Mouse (Mus musculus) testis, adult 2 months (tissue): ENCODE data around the gene Pcyt1a. TPM values are rescaled to one million over a fixed set of nuclear protein-coding genes. Genes with fewer than 3 reads are reported as not detected.
"Not testable (repeated sequence)": the region's sequence is repeated elsewhere in the genome, so short reads cannot be mapped to it uniquely, and the experiment has no call there.

Experiments
- H3K27ac ChIP-seq: fragments of 200-500 bp; 2 replicates; pipeline ENCODE4 v1.5.1; 2012; ENCODE audit warnings: low read depth, low read length; ENCODE audit not compliant: control insufficient read depth, insufficient read depth
- H3K27me3 ChIP-seq: fragments of 200-500 bp; 2 replicates; pipeline ENCODE4 v1.6.1; 2012; ENCODE audit warnings: mild to moderate bottlenecking, low read length, moderate library complexity; ENCODE audit not compliant: control insufficient read depth, insufficient read depth
- H3K36me3 ChIP-seq: fragments of 200-500 bp; 2 replicates; pipeline ENCODE4 v1.6.1; 2012; ENCODE audit warnings: mild to moderate bottlenecking, low read length; ENCODE audit not compliant: control insufficient read depth, insufficient read depth
- H3K4me1 ChIP-seq: fragments of 200-500 bp; 2 replicates; pipeline ENCODE4 v1.6.1; 2012; ENCODE audit warnings: low read length; ENCODE audit not compliant: control insufficient read depth, insufficient read depth
- H3K4me3 ChIP-seq: fragments of 200-500 bp; 2 replicates; pipeline ENCODE4 v1.5.1; 2012; ENCODE audit warnings: low read depth, mild to moderate bottlenecking, low read length, moderate library complexity, mixed read lengths; ENCODE audit not compliant: control insufficient read depth
- CTCF ChIP-seq: fragments of 200-500 bp; IDR thresholded peaks from 2 replicates; pipeline ENCODE4 v1.5.1; 2012; ENCODE audit warnings: low read depth, mild to moderate bottlenecking, inconsistent platforms, low read length, moderate library complexity; ENCODE audit not compliant: control insufficient read depth, insufficient read depth, insufficient replicate concordance
- POLR2A ChIP-seq: fragments of 200-500 bp; IDR thresholded peaks from 2 replicates; pipeline ENCODE4 v1.6.1; 2012; ENCODE audit warnings: low read depth, mild to moderate bottlenecking, inconsistent platforms, low read length, moderate library complexity; ENCODE audit not compliant: control insufficient read depth
- polyA plus RNA-seq: library from polyadenylated mRNA; depleted of rRNA; stranded (reverse); fragments of >200 nt; gene quantifications from 2 replicates; pipeline ENCODE4 v1.2.3, GENCODE M21; 2012

Pcyt1a gene
- polyA plus RNA-seq, 1 experiment: 83.0 TPM

GRCm38 (mm10) chr16:32433138-32433537 lies 2.4 kb downstream of the Pcyt1a start:
- H3K27me3 ChIP-seq: no peaks in the 10 kb centered on the region
- peak overlapping the region; percentile 53; the same call in 1 of the 2 replicates for H3K4me3 ChIP-seq
- no peaks in the 10 kb centered on the region for H3K36me3 ChIP-seq
- no peak overlapping the region for H3K27ac ChIP-seq
- no peaks in the 10 kb centered on the region for H3K4me1 ChIP-seq
- TF ChIP-seq POLR2A: no peak
- no peak for TF ChIP-seq CTCF

GRCm38 (mm10) chr16:32434066-32434465 lies 3.3 kb downstream of the Pcyt1a start:
- no peak overlapping the region for H3K4me3 ChIP-seq
- H3K27ac ChIP-seq: no peak overlapping the region
- no peaks in the 10 kb centered on the region for H3K36me3 ChIP-seq
- H3K4me1 ChIP-seq: no peaks in the 10 kb centered on the region; the same call in 1 of the 2 replicates
- TF ChIP-seq POLR2A (no peak), CTCF (no peak)
- H3K27me3 ChIP-seq: no peaks in the 10 kb centered on the region

DNA sequence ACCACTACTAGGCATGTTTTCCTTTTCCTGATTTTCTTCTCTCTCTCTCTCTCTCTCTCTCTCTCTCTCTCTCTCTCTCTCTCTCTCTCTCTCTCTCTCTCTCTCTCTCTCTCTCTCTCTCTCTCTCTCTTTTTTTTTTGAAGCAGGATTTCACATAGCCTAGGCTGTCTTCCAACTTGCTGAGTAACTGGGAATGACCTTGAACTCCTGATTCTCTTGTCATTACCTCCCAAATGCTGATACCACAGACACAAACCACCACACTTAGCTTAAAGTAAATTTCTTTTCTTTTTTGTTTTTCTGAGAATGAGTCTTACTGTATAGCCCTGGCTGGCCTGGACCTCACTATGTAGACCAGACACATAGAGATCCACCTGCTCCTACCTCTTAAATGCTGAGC lies 4.0 kb downstream of the Pcyt1a start:
- H3K4me3 ChIP-seq: no peak overlapping the region
- TF ChIP-seq POLR2A (no peak), CTCF (no peak)
- no peaks in the 10 kb centered on the region for H3K36me3 ChIP-seq
- H3K27me3 ChIP-seq: no peaks in the 10 kb centered on the region
- H3K27ac ChIP-seq: no peak overlapping the region
- H3K4me1 ChIP-seq: no peaks in the 10 kb centered on the region; the same call in 1 of the 2 replicates

GRCm38 (mm10) chr16:32436657-32437056 lies 5.9 kb downstream of the Pcyt1a start:
- H3K36me3 ChIP-seq: no peaks in the 10 kb centered on the region
- TF ChIP-seq POLR2A (no peak), CTCF (no peak)
- no peaks in the 10 kb centered on the region for H3K27me3 ChIP-seq
- H3K4me1 ChIP-seq: no peaks in the 10 kb centered on the region; the same call in 1 of the 2 replicates
- no peak overlapping the region for H3K4me3 ChIP-seq
- no peak overlapping the region for H3K27ac ChIP-seq

DNA sequence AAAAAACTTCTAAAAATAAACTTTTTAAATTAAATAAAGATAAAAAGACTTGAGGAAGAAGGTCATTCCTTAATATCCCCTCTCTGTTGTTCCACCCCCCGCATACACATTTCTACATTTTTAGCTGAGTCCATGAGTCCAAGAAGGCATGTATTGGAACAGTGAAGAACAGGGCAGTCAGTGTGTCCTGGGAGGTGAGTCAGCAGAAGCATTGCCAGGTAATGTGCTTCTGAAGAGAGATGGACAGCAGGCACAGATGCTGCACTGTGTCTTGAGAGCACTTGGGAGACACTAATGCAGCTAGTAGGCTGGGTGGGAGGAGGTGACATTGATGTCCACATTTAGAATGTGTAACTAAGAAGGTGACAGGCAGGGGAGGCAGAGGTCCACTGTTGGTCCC lies 6.5 kb downstream of the Pcyt1a start:
- no peaks in the 10 kb centered on the region; the same call in 1 of the 2 replicates for H3K4me1 ChIP-seq
- no peak overlapping the region for H3K27ac ChIP-seq
- H3K4me3 ChIP-seq: no peak overlapping the region
- no peaks in the 10 kb centered on the region for H3K36me3 ChIP-seq
- H3K27me3 ChIP-seq: no peaks in the 10 kb centered on the region
- TF ChIP-seq CTCF (no peak), POLR2A (no peak)

DNA sequence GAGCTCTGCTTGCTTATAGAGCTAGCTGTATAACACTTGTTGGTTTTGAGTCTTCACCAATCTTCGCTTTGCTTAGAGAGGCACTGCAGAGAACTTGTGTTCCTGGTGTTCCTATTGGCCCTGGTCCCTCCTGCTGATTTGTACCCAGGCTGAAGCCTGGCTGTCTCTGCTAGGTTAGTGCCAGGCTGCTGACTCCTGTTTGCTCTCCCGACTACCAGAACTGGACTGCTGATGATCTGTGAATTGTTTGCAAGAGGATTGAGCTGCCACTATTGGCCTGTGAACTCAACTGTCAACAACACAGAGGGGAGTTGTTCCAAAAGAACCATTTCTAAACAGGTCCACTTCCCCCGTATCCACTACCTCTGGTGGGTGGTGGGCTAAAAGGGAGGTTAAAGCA lies 10.7 kb downstream of the Pcyt1a start:
- TF ChIP-seq POLR2A (no peak), CTCF (no peak)
- Histone ChIP-seq H3K27ac (no peak overlapping the region), H3K27me3 (no peaks in the 10 kb centered on the region), H3K4me3 (no peak overlapping the region), H3K4me1 (no peaks in the 10 kb centered on the region; the same call in 1 of the 2 replicates), H3K36me3 (no peaks in the 10 kb centered on the region)

DNA sequence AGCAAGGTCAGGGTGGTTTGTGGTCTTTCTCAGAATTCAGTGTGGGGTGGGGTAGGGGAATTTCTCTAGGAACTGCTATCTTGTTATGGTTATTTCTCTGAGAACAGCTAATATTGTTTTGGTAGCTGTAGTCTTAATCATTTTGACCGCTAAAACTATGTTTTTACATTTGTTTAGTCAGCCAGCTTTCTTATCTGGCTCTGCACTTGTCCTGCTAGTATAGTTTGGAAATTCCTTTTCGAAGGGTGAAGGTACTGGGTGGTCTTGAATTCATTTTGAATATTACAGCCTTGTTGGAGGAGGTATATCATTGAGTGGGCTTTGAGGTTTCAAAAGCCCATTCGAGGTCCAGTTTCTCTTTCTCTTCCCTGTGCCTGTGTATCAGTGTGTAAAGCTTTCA lies 13.9 kb downstream of the Pcyt1a start:
- not testable (repeated sequence) for H3K27me3 ChIP-seq, H3K4me1 ChIP-seq, H3K36me3 ChIP-seq, H3K27ac ChIP-seq, H3K4me3 ChIP-seq

DNA sequence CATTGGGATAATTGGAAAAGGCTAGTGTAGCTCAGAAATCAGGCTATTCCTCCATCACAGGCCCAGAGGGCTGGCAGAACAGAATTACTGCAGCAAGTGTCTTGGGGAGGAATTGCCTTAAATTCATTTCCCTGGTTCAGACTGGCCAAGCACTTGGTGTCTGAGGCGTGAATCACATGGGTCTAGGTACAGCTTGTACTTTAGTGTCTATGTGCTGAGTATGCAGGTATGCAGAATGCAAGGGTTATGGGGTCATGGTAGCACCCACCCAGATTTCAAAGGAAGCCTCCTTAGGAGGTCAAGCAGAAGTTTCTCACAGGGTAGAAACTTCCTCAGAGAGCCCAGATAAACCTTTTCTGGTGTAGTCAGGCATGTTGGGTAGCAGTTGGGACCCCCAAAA lies 14.8 kb downstream of the Pcyt1a start:
- Histone ChIP-seq H3K27me3 (no peaks in the 10 kb centered on the region), H3K27ac (no peak overlapping the region), H3K36me3 (no peaks in the 10 kb centered on the region), H3K4me1 (no peaks in the 10 kb centered on the region), H3K4me3 (no peak overlapping the region)
- TF ChIP-seq CTCF: no peak
- TF ChIP-seq POLR2A: no peak
